Mouse (Mus musculus): ENCODE results near the gene Npas3. TPM values are rescaled to one million over a fixed set of nuclear protein-coding genes. Genes with fewer than 3 reads are reported as not detected.
A peak's percentile ranks its signal among the peaks of the same experiment; 100 is the strongest.

Npas3 gene
- polyA plus RNA-seq, 1 experiment from 2014 or later, result 6.3 TPM

DNA sequence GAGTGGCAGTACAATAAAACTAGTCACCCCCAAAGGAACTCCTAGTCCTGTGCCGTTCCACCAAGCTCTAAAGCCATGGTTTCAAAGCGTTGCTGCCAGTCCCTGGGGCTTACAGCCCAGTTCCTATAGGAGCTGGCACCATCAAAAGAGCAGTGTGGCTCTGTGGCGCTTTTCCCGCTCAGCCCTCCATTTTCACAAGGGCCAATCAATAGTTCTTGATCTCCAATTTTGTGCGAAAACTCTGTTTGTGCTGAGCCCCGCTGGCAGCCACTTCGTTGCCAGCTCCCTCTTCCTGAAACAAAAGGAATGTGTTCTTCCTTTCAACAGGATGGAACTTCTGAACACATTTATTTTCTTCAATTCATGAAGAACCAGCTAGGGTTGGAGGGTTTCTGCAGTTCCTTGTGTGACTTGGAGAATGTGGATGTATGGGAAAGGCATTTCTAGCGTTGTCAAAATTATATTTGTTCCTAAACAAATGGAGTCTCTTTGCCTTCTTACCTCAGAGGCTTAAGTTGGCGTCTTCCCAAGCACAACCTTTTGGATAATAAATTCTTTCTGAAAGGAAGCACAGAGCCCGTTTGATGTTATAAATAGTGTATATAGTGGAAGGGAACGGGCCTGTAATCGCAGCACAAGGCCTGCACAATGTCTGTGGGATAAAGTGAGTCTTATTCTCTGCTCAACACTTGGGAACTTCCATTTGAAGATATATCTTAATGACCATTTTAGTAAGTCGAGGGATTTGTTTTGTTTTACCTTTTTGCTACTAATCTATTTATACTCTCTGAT is 504.0 kb downstream of the Npas3 start:
- Histone ChIP-seq H3K36me3 (no peaks in the 10 kb centered on the region), H3K9ac (replicated peaks) (no peak overlapping the region), H3K27me3 (no peaks in the 10 kb centered on the region; the same call in none of the 2 replicates), H3K4me2 (no peak overlapping the region), H3K9me3 (no peaks in the 10 kb centered on the region), H3K27ac (no peak overlapping the region), H3K4me1 (replicated peaks) (peaks cover 29% of the 10 kb centered on the region), H3K4me3 (replicated peaks) (no peak overlapping the region)
- WGBS, result 73% methylated on average over 13 of the region's 13 CpGs
- ATAC-seq (ENCODE audit: insufficient number of reproducible peaks, insufficient read depth, low FRiP score, low TSS enrichment, low read depth), result no peak

DNA sequence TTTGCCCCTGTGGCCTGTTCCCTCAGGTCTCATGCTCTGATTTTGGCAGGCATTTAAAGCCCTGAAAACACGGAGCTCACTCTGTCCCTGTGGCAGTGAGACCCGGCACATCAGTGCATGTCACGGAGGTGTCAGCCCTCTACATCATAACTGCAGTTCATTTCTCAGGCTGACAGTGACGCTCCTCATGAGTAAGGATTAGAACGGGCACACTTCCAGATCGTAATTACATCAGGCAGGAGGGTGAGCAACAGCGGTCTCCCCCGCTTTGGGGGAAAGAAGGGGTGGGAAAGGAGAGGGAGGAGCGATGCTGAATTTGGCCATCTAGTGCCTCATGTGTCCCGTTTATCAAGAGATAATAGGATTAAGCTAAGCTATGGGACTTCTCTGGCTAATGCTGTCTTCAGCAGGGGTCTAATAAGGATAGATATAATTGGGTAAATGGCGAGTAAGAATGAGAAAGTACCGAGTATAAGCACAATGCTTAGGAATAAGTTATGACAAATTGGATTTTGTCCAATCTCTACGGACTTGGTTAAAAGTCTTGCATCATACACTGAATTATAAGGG is 505.0 kb downstream of the Npas3 start:
- Histone ChIP-seq H3K4me2 (no peak overlapping the region), H3K36me3 (no peaks in the 10 kb centered on the region), H3K27ac (no peak overlapping the region), H3K4me1 (replicated peaks) (peaks cover 29% of the 10 kb centered on the region), H3K9ac (replicated peaks) (no peak overlapping the region), H3K27me3 (no peaks in the 10 kb centered on the region; the same call in none of the 2 replicates), H3K9me3 (no peaks in the 10 kb centered on the region), H3K4me3 (replicated peaks) (no peak overlapping the region)
- WGBS, result 60% methylated on average over 13 of the region's 13 CpGs
- no peak for ATAC-seq (ENCODE audit: insufficient number of reproducible peaks, insufficient read depth, low FRiP score, low TSS enrichment, low read depth)

DNA sequence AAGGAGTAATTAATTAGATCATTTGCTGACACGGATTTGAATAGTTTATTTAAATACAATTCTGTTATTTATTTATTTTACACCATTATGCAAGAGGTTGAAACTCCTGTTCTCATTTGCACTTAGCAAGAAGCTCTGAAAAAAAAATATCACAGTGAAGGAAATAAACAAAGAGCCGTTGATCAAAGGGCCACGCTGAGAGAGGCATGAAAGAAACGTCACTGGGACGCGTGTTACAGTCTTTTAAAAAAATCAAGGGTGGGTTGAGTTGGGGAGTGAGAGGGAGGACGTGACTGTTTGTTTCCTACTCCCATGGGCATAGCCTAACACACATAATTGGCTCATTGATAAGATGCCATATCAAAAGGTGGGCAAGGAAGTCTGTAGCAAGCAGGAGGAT is 505.8 kb downstream of the Npas3 start:
- Histone ChIP-seq H3K27ac (no peak overlapping the region), H3K9ac (replicated peaks) (no peak overlapping the region), H3K9me3 (no peaks in the 10 kb centered on the region), H3K4me1 (replicated peaks) (peaks cover 33% of the 10 kb centered on the region), H3K36me3 (no peaks in the 10 kb centered on the region), H3K4me3 (replicated peaks) (no peak overlapping the region), H3K27me3 (no peaks in the 10 kb centered on the region; the same call in none of the 2 replicates), H3K4me2 (no peak overlapping the region)
- ATAC-seq (ENCODE audit: insufficient number of reproducible peaks, insufficient read depth, low FRiP score, low TSS enrichment, low read depth), result no peak
- 29% methylated on average over 7 of the region's 7 CpGs for WGBS

DNA sequence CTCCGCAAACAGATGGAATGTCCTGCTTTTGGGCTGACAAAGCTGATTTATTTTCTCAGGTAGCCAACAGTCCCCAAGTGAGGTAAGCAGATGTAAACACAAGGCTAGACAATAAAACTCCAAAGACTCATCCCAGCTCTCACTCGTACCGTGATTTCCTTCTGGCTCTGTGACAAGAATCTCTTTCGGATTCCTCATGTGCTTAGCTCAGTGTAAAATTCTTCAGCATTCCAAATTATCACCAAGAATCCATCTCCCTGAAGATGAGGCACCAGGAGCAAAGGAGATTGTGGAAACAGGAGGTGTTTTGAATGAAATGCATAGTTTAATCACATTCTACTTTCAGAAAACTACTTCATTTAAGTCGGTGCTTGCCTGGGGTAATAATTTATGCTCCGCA is 509.2 kb downstream of the Npas3 start:
- H3K4me2 ChIP-seq, result no peak overlapping the region
- H3K4me3 ChIP-seq (replicated peaks), result no peak overlapping the region
- peaks cover 16% of the 10 kb centered on the region for H3K4me1 ChIP-seq (replicated peaks)
- no peaks in the 10 kb centered on the region for H3K36me3 ChIP-seq
- no peaks in the 10 kb centered on the region; the same call in 1 of the 2 replicates for H3K27me3 ChIP-seq
- no peak overlapping the region for H3K27ac ChIP-seq
- H3K9ac ChIP-seq (replicated peaks), result no peak overlapping the region
- H3K9me3 ChIP-seq, result no peaks in the 10 kb centered on the region
- no peak for ATAC-seq (ENCODE audit: insufficient number of reproducible peaks, insufficient read depth, low FRiP score, low TSS enrichment, low read depth)
- 66% methylated on average over 6 of the region's 6 CpGs for WGBS

DNA sequence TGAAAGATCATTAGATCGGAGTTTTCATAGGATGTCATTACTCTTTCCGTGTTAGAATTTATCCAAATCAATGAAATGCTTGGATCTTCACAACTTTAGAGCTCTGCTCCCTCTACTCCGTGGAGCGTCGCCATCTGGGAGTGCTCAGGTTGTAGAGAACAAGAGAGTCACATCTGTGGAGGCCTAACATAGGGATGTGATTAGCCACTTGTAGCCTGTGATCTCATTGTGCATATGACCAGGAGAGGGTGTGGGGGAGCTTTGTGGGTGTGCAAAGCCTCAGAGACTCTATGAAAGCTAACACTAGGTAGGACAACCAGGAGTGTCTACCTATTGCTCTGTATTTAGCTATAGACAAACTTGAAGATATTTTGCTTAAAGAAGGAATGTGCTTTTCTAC is 509.9 kb downstream of the Npas3 start:
- Histone ChIP-seq H3K4me3 (replicated peaks) (no peak overlapping the region), H3K4me2 (no peak overlapping the region), H3K27me3 (no peaks in the 10 kb centered on the region; the same call in 1 of the 2 replicates), H3K4me1 (replicated peaks) (peaks cover 11% of the 10 kb centered on the region), H3K36me3 (no peaks in the 10 kb centered on the region), H3K27ac (no peak overlapping the region), H3K9me3 (no peaks in the 10 kb centered on the region), H3K9ac (replicated peaks) (no peak overlapping the region)
- ATAC-seq (ENCODE audit: insufficient number of reproducible peaks, insufficient read depth, low FRiP score, low TSS enrichment, low read depth), result no peak
- 55% methylated on average over 5 of the region's 5 CpGs for WGBS

DNA sequence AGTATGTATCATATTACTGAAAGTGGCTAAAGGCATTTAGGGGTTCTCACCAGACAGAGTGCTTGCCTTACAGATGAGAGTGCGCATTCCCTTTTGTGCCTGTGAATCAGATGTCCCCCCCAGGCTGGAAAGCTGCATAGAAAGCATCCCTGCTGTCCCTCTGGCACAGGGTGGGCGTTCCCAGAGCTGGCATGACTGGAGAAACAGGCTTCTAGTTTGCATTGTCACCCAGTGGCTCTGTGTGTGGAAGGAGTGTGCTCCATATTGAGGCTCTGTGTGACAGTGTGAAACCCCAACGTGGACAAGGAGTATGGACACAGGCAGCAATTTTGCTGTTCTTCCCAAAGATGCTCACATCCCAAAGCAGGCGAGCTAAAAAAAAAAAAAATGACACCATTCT is 515.7 kb downstream of the Npas3 start:
- no peak overlapping the region for H3K9ac ChIP-seq (replicated peaks)
- no peaks in the 10 kb centered on the region for H3K36me3 ChIP-seq
- no peak overlapping the region for H3K4me2 ChIP-seq
- WGBS, result 41% methylated on average over 4 of the region's 4 CpGs
- no peaks in the 10 kb centered on the region for H3K9me3 ChIP-seq
- ATAC-seq (ENCODE audit: insufficient number of reproducible peaks, insufficient read depth, low FRiP score, low TSS enrichment, low read depth), result no peak
- no peak overlapping the region for H3K4me3 ChIP-seq (replicated peaks)
- H3K27ac ChIP-seq, result no peak overlapping the region
- H3K27me3 ChIP-seq, result no peaks in the 10 kb centered on the region
- H3K4me1 ChIP-seq (replicated peaks), result peaks cover 9% of the 10 kb centered on the region

DNA sequence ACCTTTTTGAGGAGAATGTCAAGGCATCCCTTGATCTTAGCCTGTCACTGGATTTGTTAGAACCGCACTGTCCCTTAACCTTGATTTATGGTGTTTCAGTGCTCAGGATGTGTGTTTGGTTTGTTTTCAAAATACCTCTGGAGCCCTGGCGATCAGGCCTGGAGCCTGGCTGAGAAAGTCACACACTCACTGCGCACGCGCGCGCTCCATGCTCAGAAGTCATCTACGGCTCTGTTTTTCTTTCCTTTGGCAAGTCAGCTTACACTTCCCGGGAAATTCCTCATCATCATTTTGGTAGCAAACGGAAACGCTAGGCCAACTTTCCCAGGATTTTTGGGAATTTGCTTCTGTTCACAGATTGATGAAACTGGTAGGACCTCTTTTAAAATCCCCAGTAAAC is 519.9 kb downstream of the Npas3 start:
- WGBS, result 55% methylated on average over 11 of the region's 11 CpGs
- ATAC-seq (ENCODE audit: insufficient number of reproducible peaks, insufficient read depth, low FRiP score, low TSS enrichment, low read depth), result no peak
- Histone ChIP-seq H3K36me3 (no peaks in the 10 kb centered on the region), H3K27me3 (no peaks in the 10 kb centered on the region), H3K9me3 (no peaks in the 10 kb centered on the region), H3K27ac (no peak overlapping the region), H3K4me2 (peak overlapping the region; percentile 23; the same call in 1 of the 2 replicates), H3K9ac (replicated peaks) (no peak overlapping the region), H3K4me3 (replicated peaks) (no peak overlapping the region), H3K4me1 (replicated peaks) (peaks cover 12% of the 10 kb centered on the region)

DNA sequence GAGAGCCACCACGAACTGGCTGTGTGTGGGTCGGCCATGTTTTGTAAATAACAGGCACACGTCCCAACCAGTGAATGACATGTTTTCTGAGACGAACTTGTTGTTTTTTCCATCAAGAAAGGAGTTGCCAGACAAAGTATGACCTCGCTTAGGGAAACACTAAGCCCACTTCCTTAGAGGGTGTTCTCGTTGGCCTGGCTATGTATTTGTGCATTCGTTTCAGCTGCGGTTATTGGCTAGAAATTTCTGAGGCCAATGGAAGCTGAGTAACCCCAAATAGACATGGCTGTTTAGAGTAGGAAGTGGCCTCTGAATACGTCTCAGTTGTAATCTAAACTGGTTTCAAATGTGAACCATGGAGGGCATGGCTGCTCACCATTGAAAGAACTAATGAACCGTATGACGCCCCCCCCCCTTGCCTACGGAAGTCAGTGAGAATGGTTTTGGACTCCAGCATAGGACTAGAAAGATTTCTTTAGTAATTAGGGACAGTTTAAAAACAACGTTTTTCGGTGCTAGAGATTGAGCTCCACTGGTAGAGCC is 523.0 kb downstream of the Npas3 start:
- Histone ChIP-seq H3K4me3 (replicated peaks) (no peak overlapping the region), H3K9me3 (no peaks in the 10 kb centered on the region), H3K27ac (no peak overlapping the region), H3K27me3 (no peaks in the 10 kb centered on the region), H3K4me1 (replicated peaks) (peaks cover 12% of the 10 kb centered on the region), H3K36me3 (no peaks in the 10 kb centered on the region), H3K4me2 (no peak overlapping the region), H3K9ac (replicated peaks) (no peak overlapping the region)
- WGBS, result 88% methylated on average over 14 of the region's 14 CpGs
- ATAC-seq (ENCODE audit: insufficient number of reproducible peaks, insufficient read depth, low FRiP score, low TSS enrichment, low read depth), result no peak

DNA sequence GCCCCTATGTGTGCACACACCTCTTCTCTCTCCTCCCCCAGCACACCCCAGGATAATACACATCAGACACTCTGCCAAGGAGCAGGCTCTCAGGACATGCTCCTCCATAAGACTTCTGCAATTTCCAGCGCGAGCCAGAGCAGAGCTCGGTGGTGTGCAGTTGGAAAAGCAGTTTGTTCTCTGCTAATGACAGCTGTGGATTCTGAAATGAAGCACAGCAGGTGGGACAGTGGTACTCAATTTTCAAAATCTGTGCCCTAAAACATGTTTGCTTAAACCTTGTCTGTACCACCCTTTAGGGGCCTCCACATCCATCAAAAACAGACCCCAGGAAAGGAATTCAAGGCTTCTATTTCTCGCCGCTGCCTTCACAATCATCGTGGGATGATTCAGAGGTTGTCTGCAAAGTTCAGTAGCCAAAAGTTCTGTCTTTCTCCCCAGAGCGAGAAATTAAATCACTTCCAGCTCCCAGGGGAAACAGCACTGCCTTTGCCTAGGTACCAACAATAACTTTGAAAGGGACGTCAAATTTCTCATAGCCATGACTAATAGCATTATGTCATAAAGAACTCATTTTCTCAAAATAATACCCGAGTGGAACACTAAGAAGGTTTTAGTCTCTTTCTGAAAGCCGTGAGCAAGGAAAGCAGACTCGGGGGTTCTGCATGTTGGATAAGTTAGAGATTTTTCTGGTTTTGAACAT is 533.5 kb downstream of the Npas3 start:
- Histone ChIP-seq H3K4me3 (replicated peaks) (no peak overlapping the region), H3K9ac (replicated peaks) (no peak overlapping the region), H3K9me3 (no peaks in the 10 kb centered on the region), H3K27ac (no peak overlapping the region), H3K27me3 (no peaks in the 10 kb centered on the region), H3K4me2 (no peak overlapping the region), H3K36me3 (no peaks in the 10 kb centered on the region), H3K4me1 (replicated peaks) (peaks cover 22% of the 10 kb centered on the region)
- ATAC-seq (ENCODE audit: insufficient number of reproducible peaks, insufficient read depth, low FRiP score, low TSS enrichment, low read depth), result no peak
- WGBS, result 59% methylated on average over 11 of the region's 11 CpGs

DNA sequence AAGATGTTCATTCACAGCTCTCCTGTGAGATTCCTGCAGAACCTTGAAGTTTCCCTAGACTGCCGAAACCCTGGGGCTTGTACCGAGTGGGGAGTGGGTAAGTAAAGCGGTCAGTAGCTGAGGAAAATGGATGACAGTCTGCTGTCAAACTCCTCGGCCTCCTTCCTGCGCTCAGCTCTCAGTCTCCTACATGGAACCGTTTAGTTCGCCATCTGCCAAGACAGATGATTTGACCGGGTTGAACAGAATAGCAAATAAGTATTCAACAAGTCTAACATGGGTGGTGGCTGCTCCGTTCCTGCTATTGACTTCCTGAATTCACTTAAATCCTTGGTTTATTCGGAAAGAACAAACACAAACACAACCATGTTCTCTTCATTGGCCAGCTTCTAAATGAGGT is 541.0 kb downstream of the Npas3 start:
- H3K36me3 ChIP-seq, result no peaks in the 10 kb centered on the region
- H3K4me2 ChIP-seq, result no peak overlapping the region
- 89% methylated on average over 10 of the region's 10 CpGs for WGBS
- no peaks in the 10 kb centered on the region for H3K27me3 ChIP-seq
- ATAC-seq (ENCODE audit: insufficient number of reproducible peaks, insufficient read depth, low FRiP score, low TSS enrichment, low read depth), result no peak
- no peaks in the 10 kb centered on the region for H3K9me3 ChIP-seq
- H3K4me3 ChIP-seq (replicated peaks), result no peak overlapping the region
- peaks cover 8% of the 10 kb centered on the region for H3K4me1 ChIP-seq (replicated peaks)
- no peak overlapping the region for H3K27ac ChIP-seq
- H3K9ac ChIP-seq (replicated peaks), result no peak overlapping the region

DNA sequence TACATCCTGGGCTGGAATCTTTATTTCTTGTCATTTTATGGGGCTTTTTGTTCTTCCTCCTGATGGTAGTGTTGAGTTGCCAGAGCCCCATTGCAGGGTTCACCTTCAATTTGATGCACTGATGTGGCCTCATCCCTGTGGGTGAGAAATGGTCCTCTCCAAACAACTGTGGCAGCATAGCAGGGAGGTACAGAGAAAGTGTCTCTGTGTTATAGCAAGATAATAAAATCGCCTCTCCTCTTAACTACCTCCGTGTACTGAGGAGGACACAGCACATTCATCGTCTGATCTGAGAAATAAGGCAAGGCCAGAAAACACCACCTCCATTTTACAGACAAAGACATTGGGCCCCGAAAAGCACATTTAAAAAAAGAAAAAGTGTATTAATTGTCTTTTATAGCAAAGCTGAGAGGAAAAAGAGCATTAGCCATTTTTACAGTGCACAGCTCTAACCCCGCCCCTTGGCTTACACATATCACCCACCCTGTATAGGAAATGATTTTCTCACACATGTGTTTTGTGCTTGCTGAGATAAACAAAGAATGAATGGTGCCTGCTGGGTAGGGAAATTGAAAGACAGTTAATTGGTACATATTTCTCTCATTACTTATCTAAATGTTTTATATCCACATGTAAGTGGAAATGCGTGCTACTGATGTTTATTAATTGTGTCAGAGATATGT is 546.4 kb downstream of the Npas3 start:
- no peak overlapping the region for H3K27ac ChIP-seq
- 81% methylated on average over 6 of the region's 6 CpGs for WGBS
- no peaks in the 10 kb centered on the region for H3K9me3 ChIP-seq
- no peaks in the 10 kb centered on the region for H3K36me3 ChIP-seq
- no peak overlapping the region for H3K9ac ChIP-seq (replicated peaks)
- no peak overlapping the region for H3K4me2 ChIP-seq
- no peak overlapping the region for H3K4me3 ChIP-seq (replicated peaks)
- no peak for ATAC-seq (ENCODE audit: insufficient number of reproducible peaks, insufficient read depth, low FRiP score, low TSS enrichment, low read depth)
- peaks cover 5% of the 10 kb centered on the region; the same call in 1 of the 2 replicates for H3K4me1 ChIP-seq (replicated peaks)
- no peaks in the 10 kb centered on the region for H3K27me3 ChIP-seq

Measured in limb, embryonic 12.5 days (tissue).